Mouse (Mus musculus): Measurements from ENCODE around the gene Sptbn1.

The Sptbn1 gene

GRCm38 (mm10) chr11:30267892-30268647 is at the start of gene Sptbn1:
TSS of gene Sptbn1 (minus strand) at chr11:30268175.
- peak; percentile 73 for DNase-seq (ENCODE audit: low spot score)

GRCm38 (mm10) chr11:30294279-30294678 is 26.3 kb upstream of the Sptbn1 start:
- no peak for DNase-seq (ENCODE audit: low spot score)

GRCm38 (mm10) chr11:30292221-30293160 is 24.5 kb upstream of the Sptbn1 start:
- no peak for DNase-seq (ENCODE audit: low spot score)

GRCm38 (mm10) chr11:30291155-30291554 is 23.2 kb upstream of the Sptbn1 start:
- no peak for DNase-seq (ENCODE audit: low spot score)

- no peak for DNase-seq (ENCODE audit: low spot score)
These were observed 21.8 kb upstream of the Sptbn1 start for GRCm38 (mm10) chr11:30289470-30290431.

GRCm38 (mm10) chr11:30288075-30288474 is 20.1 kb upstream of the Sptbn1 start:
- no peak for DNase-seq (ENCODE audit: low spot score)

- no peak for DNase-seq (ENCODE audit: low spot score)
These were observed 15.7 kb upstream of the Sptbn1 start for GRCm38 (mm10) chr11:30283710-30284109.

GRCm38 (mm10) chr11:30281096-30281495 is 13.1 kb upstream of the Sptbn1 start:
- DNase-seq (ENCODE audit: low spot score) = no peak

GRCm38 (mm10) chr11:30279278-30279677 is 11.3 kb upstream of the Sptbn1 start:
- DNase-seq (ENCODE audit: low spot score) = no peak

- no peak for DNase-seq (ENCODE audit: low spot score)
These were observed 7.6 kb upstream of the Sptbn1 start for GRCm38 (mm10) chr11:30275436-30276031.

- DNase-seq (ENCODE audit: low spot score) = no peak
These were observed 1.5 kb upstream of the Sptbn1 start for GRCm38 (mm10) chr11:30269524-30269923.

GRCm38 (mm10) chr11:30268648-30269375 is 837 bp upstream of the Sptbn1 start:
- DNase-seq (ENCODE audit: low spot score) = no peak

GRCm38 (mm10) chr11:30267036-30267891 is 711 bp downstream of the Sptbn1 start:
- peak; percentile 45 for DNase-seq (ENCODE audit: low spot score)

- DNase-seq (ENCODE audit: low spot score) = no peak
These were observed 1.3 kb downstream of the Sptbn1 start for GRCm38 (mm10) chr11:30266691-30267035.

- no peak for DNase-seq (ENCODE audit: low spot score)
These were observed 2.3 kb downstream of the Sptbn1 start for GRCm38 (mm10) chr11:30265666-30266065.

GRCm38 (mm10) chr11:30263627-30264026 is 4.3 kb downstream of the Sptbn1 start:
- DNase-seq (ENCODE audit: low spot score) = no peak

- DNase-seq (ENCODE audit: low spot score) = no peak
These were observed 9.1 kb downstream of the Sptbn1 start for GRCm38 (mm10) chr11:30258739-30259350.

- DNase-seq (ENCODE audit: low spot score) = no peak
These were observed 10.2 kb downstream of the Sptbn1 start for GRCm38 (mm10) chr11:30257812-30258211.

GRCm38 (mm10) chr11:30257085-30257484 is 10.9 kb downstream of the Sptbn1 start:
- DNase-seq (ENCODE audit: low spot score) = no peak

All from urinary bladder, postnatal 25 days (tissue).